Mouse (Mus musculus) midbrain, embryonic 13.5 days (tissue): ENCODE measurements around the gene Spata46. TPM values are rescaled to one million over a fixed set of nuclear protein-coding genes. Genes with fewer than 3 reads are reported as not detected.

Experiments used
- ATAC-seq: fragments of 200-750 bp; cut with Nextera tagmentation; 2 replicates; pipeline ENCODE4 v1.8.0; 2017; ENCODE audit warnings: mild to moderate bottlenecking, moderate TSS enrichment, moderate library complexity
- H3K27ac ChIP-seq: fragments of 300-500 bp; sonication (generic); 2 replicates; pipeline ENCODE4 v1.5.1; 2015; ENCODE audit warnings: inconsistent platforms, mild to moderate bottlenecking, moderate library complexity
- H3K27me3 ChIP-seq: fragments of 300-500 bp; sonication (generic); 2 replicates; pipeline ENCODE4 v1.6.1; 2015; ENCODE audit warnings: mild to moderate bottlenecking, inconsistent platforms
- H3K36me3 ChIP-seq: fragments of 300-500 bp; sonication (generic); 2 replicates; pipeline ENCODE4 v1.6.1; 2015; ENCODE audit warnings: mild to moderate bottlenecking, inconsistent platforms
- H3K4me1 ChIP-seq: fragments of 300-500 bp; sonication (generic); replicated peaks from 2 replicates; pipeline ENCODE4 v1.6.1; 2015; ENCODE audit warnings: inconsistent platforms
- H3K4me2 ChIP-seq: fragments of 300-500 bp; sonication (generic); replicated peaks from 2 replicates; pipeline ENCODE4 v1.6.1; 2015; ENCODE audit warnings: moderate library complexity, mild to moderate bottlenecking, inconsistent platforms
- H3K4me3 ChIP-seq: fragments of 300-500 bp; sonication (generic); replicated peaks from 2 replicates; pipeline ENCODE4 v1.5.1; 2015; ENCODE audit warnings: mild to moderate bottlenecking, inconsistent platforms
- H3K9ac ChIP-seq: fragments of 300-500 bp; sonication (generic); replicated peaks from 2 replicates; pipeline ENCODE4 v1.6.1; 2015; ENCODE audit warnings: mild to moderate bottlenecking, inconsistent platforms
- H3K9me3 ChIP-seq: fragments of 300-500 bp; sonication (generic); 2 replicates; pipeline ENCODE4 v1.6.1; 2016; ENCODE audit warnings: mild to moderate bottlenecking, inconsistent platforms
- whole genome bisulfite sequencing: fragments of 180-500 bp; shearing (Covaris S2); methylation state at CpG from one replicate; pipeline ENCODE4 v1.1.7; 2015; 5-methylcytosine and 5-hydroxymethylcytosine counted together
- polyA plus RNA-seq: library from polyadenylated mRNA; unstranded; fragments of >200 nt; fragmentation: Nextera tagmentation; extraction: Ambion mirVana; gene quantifications from 2 replicates; pipeline ENCODE4 v1.2.1, GENCODE M21; 2015

The Spata46 gene
- 1.1 and 1.4 TPM in 2 replicates for polyA plus RNA-seq

DNA sequence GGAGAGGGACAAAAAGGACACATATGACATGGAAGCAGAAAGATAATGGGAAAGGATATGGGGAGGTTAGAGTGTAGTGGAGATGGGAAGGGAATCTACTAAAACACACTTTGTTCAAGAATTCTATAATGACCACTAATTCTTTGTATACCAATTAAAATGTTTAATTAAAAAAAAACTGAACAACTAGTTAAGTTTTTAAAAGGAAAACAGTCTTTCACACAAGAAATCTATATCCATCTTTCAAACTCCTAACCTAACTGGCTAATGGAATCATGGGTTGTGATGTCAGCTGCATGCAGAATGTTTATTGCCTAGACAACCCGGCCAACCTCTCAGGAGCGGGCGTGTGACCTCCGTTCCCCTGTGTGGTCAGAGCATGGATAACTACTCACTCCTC is at the start of gene Spata46:
TSS of gene Spata46 (plus strand) at position 301 of the 400 bp plus-strand sequence.
- H3K9ac ChIP-seq, result no peak within 1 kb of the TSS
- no peaks in the 10 kb centered on the region for H3K36me3 ChIP-seq
- no peaks in the 10 kb centered on the region for H3K4me1 ChIP-seq
- no peak within 1 kb of the TSS for H3K4me3 ChIP-seq
- WGBS, result 90% methylated on average over 4 of the region's 4 CpGs
- no peak within 1 kb of the TSS for H3K27ac ChIP-seq
- H3K27me3 ChIP-seq, result no peaks in the 10 kb centered on the region
- no peaks in the 10 kb centered on the region for H3K9me3 ChIP-seq
- ATAC-seq, result no peak
- no peak within 1 kb of the TSS for H3K4me2 ChIP-seq

DNA sequence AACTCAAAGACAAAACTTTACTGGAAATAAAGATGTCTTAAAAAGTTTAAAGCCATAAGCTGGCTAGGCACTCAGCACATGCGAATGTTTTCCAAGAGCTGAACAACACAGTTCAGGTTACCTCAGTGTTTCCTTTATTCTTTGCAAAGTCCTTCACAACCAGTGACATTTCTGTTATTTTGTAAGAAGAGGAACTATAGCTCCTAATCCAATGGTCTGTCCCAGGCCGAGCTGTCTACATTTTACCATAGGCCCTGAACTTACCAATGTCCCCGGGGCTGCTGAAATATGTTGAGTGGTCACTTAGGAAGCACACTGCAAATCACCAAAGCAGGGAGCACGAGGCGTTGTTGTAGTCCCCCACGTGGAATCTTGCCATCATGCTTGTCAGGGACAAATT is 38.3 kb upstream of the Spata46 start:
- Histone ChIP-seq H3K27ac (no peak overlapping the region), H3K4me2 (no peak overlapping the region), H3K27me3 (no peaks in the 10 kb centered on the region), H3K9me3 (peaks cover 5% of the 10 kb centered on the region; the same call in 1 of the 2 replicates), H3K9ac (no peak overlapping the region), H3K4me3 (no peak overlapping the region), H3K4me1 (no peaks in the 10 kb centered on the region), H3K36me3 (no peaks in the 10 kb centered on the region)
- 85% methylated on average over 6 of the region's 6 CpGs for WGBS
- no peak for ATAC-seq

DNA sequence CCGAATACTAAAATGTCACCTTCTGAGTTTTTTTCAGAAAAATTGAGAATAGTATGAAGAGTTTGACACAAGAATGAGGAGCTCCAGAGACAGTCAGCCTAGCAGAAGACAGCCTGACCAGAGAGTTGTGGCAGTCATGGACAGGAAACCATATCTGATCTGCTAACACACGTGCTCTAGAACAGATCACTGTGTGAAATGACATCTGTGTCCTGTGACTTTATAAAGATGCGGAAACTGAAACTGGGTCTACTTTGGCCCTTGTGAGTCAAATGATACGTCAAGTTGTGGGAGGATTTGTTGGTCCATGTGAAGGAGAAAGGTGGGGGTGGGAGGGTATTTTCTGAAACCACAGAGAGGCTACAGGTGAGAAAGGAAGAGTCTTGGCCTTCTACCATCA is 37.9 kb upstream of the Spata46 start:
- WGBS, result 93% methylated on average over 4 of the region's 4 CpGs
- H3K27ac ChIP-seq, result no peak overlapping the region
- no peaks in the 10 kb centered on the region for H3K27me3 ChIP-seq
- H3K4me1 ChIP-seq, result no peaks in the 10 kb centered on the region
- H3K4me2 ChIP-seq, result no peak overlapping the region
- no peak for ATAC-seq
- H3K9me3 ChIP-seq, result peaks cover 5% of the 10 kb centered on the region; the same call in 1 of the 2 replicates
- H3K4me3 ChIP-seq, result no peak overlapping the region
- H3K36me3 ChIP-seq, result no peaks in the 10 kb centered on the region
- H3K9ac ChIP-seq, result no peak overlapping the region

DNA sequence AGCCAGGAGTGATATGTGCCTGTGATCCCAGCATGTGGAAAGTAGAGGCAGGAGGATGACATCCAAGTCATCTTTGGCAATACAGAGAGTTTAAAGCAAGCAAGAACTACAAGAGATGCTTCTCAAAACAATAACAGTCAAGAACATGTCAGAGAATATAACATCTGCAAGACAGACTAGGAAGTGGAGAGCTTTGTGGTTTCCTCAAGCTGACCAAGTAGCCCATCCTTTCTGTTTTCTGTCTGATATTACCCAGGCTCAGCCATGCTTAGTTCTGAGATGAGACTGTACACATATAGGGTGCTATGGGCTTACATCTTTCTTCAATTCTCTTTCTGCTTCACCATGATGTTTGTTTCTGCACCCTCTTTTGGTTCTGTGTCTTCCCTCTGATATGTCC is 35.4 kb upstream of the Spata46 start:
- H3K9me3 ChIP-seq, result no peaks in the 10 kb centered on the region
- H3K4me1 ChIP-seq, result no peaks in the 10 kb centered on the region
- H3K4me2 ChIP-seq, result no peak overlapping the region
- ATAC-seq, result no peak
- H3K27ac ChIP-seq, result no peak overlapping the region
- H3K4me3 ChIP-seq, result no peak overlapping the region
- H3K36me3 ChIP-seq, result no peaks in the 10 kb centered on the region
- no peaks in the 10 kb centered on the region for H3K27me3 ChIP-seq
- H3K9ac ChIP-seq, result no peak overlapping the region

DNA sequence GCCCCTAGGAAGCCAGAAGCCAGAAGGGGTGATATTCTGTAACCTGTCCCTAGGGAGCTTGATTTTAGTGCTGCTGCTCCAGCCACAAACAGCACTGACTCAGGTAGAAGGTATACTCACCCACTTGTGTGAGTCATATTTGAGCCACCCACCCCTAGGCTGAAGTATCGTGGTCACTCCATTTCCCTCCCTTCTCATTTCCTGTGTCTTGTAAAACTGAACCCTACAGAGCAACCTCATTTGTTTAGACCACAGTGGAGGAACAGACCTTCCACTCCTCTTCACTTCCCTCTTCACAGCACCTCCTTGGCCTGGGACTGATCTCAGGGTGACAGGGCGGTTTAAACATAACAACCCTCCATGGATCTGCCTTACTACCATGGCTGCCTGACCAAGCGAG is 31.6 kb upstream of the Spata46 start, which contains the start of gene Sh2d1b1:
TSS of gene Sh2d1b1 (plus strand) at position 305 of the 400 bp plus-strand sequence.
- no peak within 1 kb of the TSS for H3K4me2 ChIP-seq
- no peak within 1 kb of the TSS for H3K27ac ChIP-seq
- H3K36me3 ChIP-seq, result no peaks in the 10 kb centered on the region
- ATAC-seq, result no peak
- H3K4me3 ChIP-seq, result no peak within 1 kb of the TSS
- 84% methylated on average over 3 of the region's 3 CpGs for WGBS
- H3K4me1 ChIP-seq, result no peaks in the 10 kb centered on the region
- H3K9me3 ChIP-seq, result no peaks in the 10 kb centered on the region
- H3K27me3 ChIP-seq, result no peaks in the 10 kb centered on the region
- H3K9ac ChIP-seq, result no peak within 1 kb of the TSS

DNA sequence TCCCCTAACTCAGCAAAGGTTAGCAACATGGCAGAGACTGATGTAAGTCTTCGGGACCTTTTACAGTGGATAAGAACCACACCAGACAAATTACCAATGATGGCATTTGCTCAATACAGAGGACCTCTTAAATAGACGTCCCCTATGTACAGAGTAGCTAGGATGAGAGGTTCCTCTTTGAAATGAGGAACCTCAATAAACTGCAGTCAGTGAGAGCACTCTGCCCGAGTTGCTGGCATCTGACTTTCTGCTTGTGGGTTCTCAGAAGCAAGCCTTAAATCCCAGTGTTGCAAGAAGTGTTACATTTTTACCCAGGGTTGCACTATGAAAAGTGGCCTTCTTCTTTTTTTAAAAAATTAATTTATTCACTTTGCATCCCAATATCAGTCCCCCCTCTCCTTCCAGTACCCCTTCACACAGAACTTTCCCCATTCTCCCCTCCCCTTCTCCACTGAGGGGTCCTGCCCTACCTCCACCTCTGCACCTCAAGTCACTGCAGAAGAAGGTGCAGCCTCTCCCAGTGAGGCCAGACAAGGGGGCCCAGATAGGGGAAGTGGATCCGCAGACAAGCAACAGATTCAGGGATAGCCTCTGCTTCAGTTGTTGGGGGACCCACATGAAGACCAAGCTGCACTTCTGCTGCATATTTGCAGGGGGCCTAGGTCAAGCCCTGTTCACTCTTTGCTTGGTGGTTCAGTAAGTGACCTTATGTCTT is 26.0 kb upstream of the Spata46 start:
- H3K9me3 ChIP-seq, result no peaks in the 10 kb centered on the region
- H3K27me3 ChIP-seq, result no peaks in the 10 kb centered on the region
- no peak overlapping the region for H3K4me2 ChIP-seq
- WGBS, result 76% methylated on average over 4 of the region's 4 CpGs
- no peaks in the 10 kb centered on the region for H3K4me1 ChIP-seq
- H3K36me3 ChIP-seq, result no peaks in the 10 kb centered on the region
- H3K4me3 ChIP-seq, result no peak overlapping the region
- no peak overlapping the region for H3K9ac ChIP-seq
- ATAC-seq, result no peak
- H3K27ac ChIP-seq, result no peak overlapping the region

DNA sequence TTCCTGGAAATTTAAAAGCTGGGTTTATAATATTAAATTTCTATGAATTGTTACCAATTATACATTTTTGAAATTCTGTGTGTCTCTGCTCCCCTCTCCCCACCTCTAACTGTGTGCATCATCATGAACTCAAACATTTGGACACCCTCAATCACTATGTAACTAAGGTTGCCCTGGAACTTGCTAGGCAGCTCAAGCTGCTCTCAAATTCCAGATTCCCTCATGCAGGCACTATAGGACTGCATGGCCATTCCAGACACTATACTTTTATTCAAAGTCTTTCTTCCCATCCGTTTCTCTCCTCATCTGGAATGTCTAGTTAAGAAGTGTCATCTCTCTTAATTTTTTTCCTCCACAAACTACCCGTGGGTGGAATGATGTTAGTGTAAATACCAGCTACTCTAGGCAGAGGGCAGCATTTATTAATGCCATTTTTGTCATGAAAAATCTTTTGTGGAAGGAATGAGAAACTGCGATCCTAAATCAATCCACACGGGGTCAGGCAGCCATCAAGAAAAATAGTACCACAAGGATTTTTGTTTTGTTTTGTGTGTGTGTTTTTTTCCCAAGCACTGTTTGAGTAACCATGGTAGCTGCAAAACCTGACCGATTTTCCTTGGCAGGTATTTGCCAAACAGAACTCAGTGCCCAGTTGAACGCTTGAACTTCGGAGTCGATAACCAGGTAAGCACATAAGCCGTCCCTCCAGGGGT is 16.2 kb upstream of the Spata46 start:
- 0 out of 2 replicates have a peak overlapping the region, but pooled peaks have one; percentile 17 for H3K4me2 ChIP-seq

DNA sequence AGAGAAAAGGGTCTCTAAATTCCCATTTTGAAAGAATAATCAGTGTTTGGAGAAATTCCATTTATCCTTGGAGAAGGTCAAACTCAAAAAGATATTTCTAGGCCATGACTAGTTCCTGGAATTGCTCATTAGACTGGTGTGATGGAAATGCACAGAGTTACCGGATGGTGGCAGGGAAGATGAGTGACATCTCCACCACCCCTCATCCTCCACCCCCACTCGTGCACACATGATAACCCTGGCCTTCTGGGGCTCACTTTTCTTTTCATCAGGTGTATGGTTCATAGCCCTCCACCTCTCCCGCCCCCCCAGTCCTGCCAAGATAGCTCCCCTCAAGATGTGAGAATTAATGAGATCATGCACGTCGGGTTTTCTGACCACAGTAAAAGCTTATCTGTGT is 15.3 kb upstream of the Spata46 start:
- ATAC-seq, result no peak
- H3K36me3 ChIP-seq, result no peaks in the 10 kb centered on the region
- WGBS, result 64% methylated on average over 5 of the region's 5 CpGs
- peaks cover 7% of the 10 kb centered on the region; the same call in 1 of the 2 replicates for H3K4me1 ChIP-seq
- H3K4me2 ChIP-seq, result no peak overlapping the region
- no peaks in the 10 kb centered on the region for H3K27me3 ChIP-seq
- H3K9ac ChIP-seq, result no peak overlapping the region
- no peaks in the 10 kb centered on the region for H3K9me3 ChIP-seq
- H3K4me3 ChIP-seq, result no peak overlapping the region
- no peak overlapping the region for H3K27ac ChIP-seq

More for the DNA sequence above, 16.2 kb upstream of the Spata46 start:
- no peak overlapping the region for H3K9ac ChIP-seq
- H3K4me1 ChIP-seq, result peaks cover 7% of the 10 kb centered on the region; the same call in 1 of the 2 replicates
- no peak overlapping the region for H3K4me3 ChIP-seq
- H3K9me3 ChIP-seq, result no peaks in the 10 kb centered on the region
- H3K36me3 ChIP-seq, result no peaks in the 10 kb centered on the region
- ATAC-seq, result peak; percentile 68
- no peak overlapping the region for H3K27ac ChIP-seq
- 33% methylated on average over 9 of the region's 9 CpGs for WGBS
- H3K27me3 ChIP-seq, result no peaks in the 10 kb centered on the region

DNA sequence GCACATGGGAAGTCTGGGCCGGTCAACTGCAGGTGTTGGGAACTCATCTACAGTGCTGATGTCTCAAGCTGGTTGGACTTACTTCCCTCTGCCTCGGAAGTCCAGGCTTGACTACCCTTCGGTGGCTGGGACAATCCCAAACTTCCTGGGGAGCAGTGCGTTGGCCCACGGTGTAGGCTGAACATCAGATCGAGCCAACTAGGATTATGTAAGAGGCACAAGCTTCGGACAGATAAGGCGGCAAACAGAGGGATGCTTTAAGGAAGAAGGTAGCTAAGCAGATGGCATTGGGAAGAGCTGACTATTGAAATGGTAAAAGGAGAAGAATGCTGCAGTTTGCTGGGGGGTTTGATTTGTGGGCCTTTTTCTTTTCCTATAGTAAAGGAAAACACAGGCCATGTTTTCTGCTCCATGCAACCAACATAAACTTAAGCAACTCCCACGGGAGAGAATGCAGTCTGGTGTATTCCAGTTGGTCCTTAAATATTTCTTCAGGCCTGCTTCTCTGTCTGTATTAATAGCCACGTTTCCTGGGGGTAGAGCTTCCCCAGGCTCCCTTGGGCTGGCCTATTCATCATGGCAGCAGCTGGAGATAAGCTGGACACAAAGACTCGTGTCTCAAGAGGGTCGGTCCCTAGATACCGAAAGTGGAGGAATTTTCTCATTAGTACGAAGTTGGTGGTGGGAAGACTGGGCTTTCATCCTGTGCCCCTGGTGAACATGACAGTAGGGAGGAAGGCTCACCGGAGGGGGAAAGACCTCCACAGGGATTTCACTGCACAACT is 13.6 kb upstream of the Spata46 start:
- Histone ChIP-seq H3K36me3 (no peaks in the 10 kb centered on the region), H3K9ac (no peak overlapping the region), H3K4me3 (no peak overlapping the region), H3K9me3 (no peaks in the 10 kb centered on the region), H3K27me3 (no peaks in the 10 kb centered on the region), H3K4me1 (peaks cover 7% of the 10 kb centered on the region; the same call in 1 of the 2 replicates), H3K4me2 (no peak overlapping the region), H3K27ac (no peak overlapping the region)
- WGBS, result 54% methylated on average over 15 of the region's 15 CpGs
- no peak for ATAC-seq

DNA sequence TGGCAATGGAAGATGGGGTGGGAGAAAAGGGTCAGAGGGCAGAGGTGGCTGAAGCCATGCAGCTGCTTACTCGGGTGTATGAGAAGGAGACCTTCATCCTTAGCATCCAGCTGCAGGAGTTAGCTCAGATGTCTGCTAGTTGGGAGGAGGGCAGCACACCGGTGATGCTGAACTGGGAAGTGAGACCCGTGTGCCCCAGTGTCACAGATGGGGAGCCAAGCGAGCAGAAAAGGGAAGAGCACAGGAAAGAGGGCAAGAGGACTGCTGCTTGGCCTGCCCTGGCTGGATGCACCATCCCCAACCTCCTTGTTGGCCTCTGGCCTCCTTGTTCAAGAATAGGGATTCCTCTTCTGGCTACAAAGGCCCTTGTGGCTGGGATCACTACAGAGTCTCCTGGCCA is 9.1 kb upstream of the Spata46 start:
- Histone ChIP-seq H3K4me3 (no peak overlapping the region), H3K36me3 (no peaks in the 10 kb centered on the region; the same call in 1 of the 2 replicates), H3K27me3 (no peaks in the 10 kb centered on the region), H3K27ac (no peak overlapping the region), H3K4me2 (no peak overlapping the region), H3K9ac (no peak overlapping the region), H3K9me3 (no peaks in the 10 kb centered on the region), H3K4me1 (peaks cover 5% of the 10 kb centered on the region; the same call in 1 of the 2 replicates)
- ATAC-seq, result no peak
- WGBS, result 83% methylated on average over 4 of the region's 4 CpGs

DNA sequence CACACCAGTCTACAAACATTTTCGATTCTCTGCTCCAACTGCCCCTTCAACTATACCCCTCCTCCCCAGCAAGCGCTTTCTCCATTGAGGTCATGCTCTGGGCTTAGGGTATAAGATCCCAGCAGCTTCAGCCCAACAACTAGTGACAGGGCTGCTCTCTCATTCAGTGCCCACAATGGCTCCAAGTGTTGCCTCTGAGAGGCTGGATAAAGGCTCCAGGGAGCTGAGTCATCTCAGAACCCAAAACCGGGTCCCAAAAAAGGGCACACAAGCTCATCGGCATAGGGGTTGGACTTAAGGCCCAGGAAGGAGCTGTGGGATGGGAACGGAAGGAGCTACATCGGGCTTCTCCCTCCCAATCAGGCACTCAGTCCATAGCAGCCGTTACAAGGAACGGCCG is 6.9 kb upstream of the Spata46 start:
- H3K9ac ChIP-seq, result no peak overlapping the region
- no peak overlapping the region for H3K4me3 ChIP-seq
- 94% methylated on average over 9 of the region's 9 CpGs for WGBS
- no peaks in the 10 kb centered on the region; the same call in 1 of the 2 replicates for H3K36me3 ChIP-seq
- no peaks in the 10 kb centered on the region for H3K4me1 ChIP-seq
- no peaks in the 10 kb centered on the region for H3K27me3 ChIP-seq
- no peak overlapping the region for H3K27ac ChIP-seq
- no peaks in the 10 kb centered on the region for H3K9me3 ChIP-seq
- no peak overlapping the region for H3K4me2 ChIP-seq
- ATAC-seq, result no peak

DNA sequence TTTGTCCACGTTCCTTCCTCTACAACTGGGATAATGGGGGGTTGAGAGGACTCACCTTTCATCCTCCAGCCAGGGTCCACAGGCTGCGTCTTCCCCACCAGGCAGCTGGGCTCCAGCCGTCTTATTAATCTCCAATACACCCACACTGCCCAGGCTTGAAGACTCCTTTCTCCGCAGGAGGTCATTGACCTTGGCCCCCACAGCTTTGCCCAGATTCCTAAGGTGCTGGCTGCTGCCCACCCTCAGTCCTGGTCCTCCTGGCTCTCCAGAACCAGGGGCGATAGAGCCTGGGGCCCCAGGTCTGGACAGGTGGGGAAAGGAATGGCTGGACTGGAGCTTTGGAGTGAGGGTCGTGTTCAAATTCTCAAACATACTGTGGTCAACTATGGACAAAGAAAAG is 6.1 kb upstream of the Spata46 start:
- Histone ChIP-seq H3K9ac (no peak overlapping the region), H3K9me3 (no peaks in the 10 kb centered on the region), H3K4me1 (no peaks in the 10 kb centered on the region), H3K4me2 (no peak overlapping the region), H3K4me3 (no peak overlapping the region), H3K36me3 (no peaks in the 10 kb centered on the region; the same call in 1 of the 2 replicates), H3K27me3 (no peaks in the 10 kb centered on the region), H3K27ac (no peak overlapping the region)
- no peak for ATAC-seq
- WGBS, result 75% methylated on average over 6 of the region's 6 CpGs
